Mouse (Mus musculus): ENCODE results near the gene Plpp3.

- TF ChIP-seq CTCF (IDR thresholded peaks at IDR 0.05; ENCODE audit: borderline replicate concordance, insufficient read depth, low read length) = no peak
- TF ChIP-seq POLR2A (IDR thresholded peaks at IDR 0.05; ENCODE audit: low read depth, low read length) = no peak
Observed at GRCm38 (mm10) chr4:105203303-105203761, 46.2 kb downstream of the Plpp3 start.
